Mouse (Mus musculus) frontal cortex, postnatal 14 days (tissue): ENCODE measurements around the gene Hist1h4j.
"Not testable (repeated sequence)": the region's sequence is repeated elsewhere in the genome, so short reads cannot be mapped to it uniquely, and the experiment has no call there.

Experiments used
- DNase-seq, 2 experiments: peaks; one replicate each; pipeline ENCODE4 v3.0.0; 2022; ENCODE audit warnings: low spot score in 2 of 2

Gene Hist1h4j

GRCm38 (mm10) chr13:21722993-21723836, 11.6 kb upstream of the Hist1h4j start:
- no peak for DNase-seq

DNA sequence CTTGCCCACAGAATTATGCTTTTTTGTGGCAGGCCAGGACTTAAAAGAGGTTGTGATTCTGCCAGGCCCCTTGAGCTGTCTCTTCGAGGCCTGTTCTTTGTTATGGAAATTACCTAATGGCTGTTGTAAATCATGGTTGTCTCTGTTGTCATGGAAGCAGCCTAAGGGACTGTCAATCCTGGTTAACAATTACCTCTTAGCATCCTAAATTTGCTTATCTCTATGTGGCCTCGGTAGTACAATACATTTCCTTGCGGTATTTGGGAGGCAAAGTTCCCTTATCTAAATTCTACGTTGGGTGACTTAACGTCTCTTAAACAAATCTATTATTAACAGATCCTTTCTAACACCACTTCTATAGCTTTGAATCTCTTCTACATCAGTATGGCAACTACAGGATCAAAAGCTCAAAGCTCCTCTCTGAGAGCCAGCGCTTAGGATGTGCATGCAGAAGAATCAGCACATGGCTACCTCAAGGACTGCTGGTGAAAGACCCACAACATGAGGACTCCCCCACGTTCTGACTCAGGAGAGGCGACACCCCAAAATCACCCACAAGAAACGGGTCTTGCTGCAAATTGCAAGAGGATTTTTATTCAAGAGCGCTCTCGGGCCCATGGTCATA, 6.8 kb upstream of the Hist1h4j start:
- DNase-seq: no peak

- no peak for DNase-seq
These were observed 5.3 kb upstream of the Hist1h4j start for GRCm38 (mm10) chr13:21729544-21729943.

DNA sequence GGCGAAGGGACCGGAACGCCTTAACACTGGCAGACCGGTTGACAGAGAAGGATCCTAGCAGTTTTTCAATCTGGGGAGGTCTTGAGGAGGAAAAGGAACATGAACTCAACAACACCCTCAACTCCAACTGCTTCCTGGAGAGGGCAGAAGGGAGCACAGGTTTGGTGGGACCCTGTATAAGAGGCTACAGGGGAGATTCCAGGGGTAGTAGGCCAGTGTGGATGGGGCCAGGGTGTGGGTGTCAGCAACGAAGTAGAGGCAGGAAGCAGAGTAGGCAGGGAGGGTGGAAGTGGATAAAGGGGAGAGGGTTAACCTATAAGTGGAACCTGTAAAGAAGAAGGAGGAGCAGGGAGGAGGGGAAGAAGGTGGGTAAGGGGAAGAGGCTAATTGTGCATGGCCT, 1.4 kb upstream of the Hist1h4j start:
- no peak for DNase-seq

GRCm38 (mm10) chr13:21734010-21734905, 606 bp upstream of the Hist1h4j start:
- DNase-seq: peak in 1 of 2 experiments; percentile 55

- no peak for DNase-seq
These were observed 10.1 kb downstream of the Hist1h4j start for GRCm38 (mm10) chr13:21745006-21745405.

GRCm38 (mm10) chr13:21749387-21750158, 14.7 kb downstream of the Hist1h4j start:
- DNase-seq: no peak

- DNase-seq: peak; percentile 87 to 88
These were observed 15.5 kb downstream of the Hist1h4j start, which contains the start of gene Hist1h4k for GRCm38 (mm10) chr13:21750159-21751017. Gene Hist1h4k (minus strand): TSS chr13:21750505.

DNA sequence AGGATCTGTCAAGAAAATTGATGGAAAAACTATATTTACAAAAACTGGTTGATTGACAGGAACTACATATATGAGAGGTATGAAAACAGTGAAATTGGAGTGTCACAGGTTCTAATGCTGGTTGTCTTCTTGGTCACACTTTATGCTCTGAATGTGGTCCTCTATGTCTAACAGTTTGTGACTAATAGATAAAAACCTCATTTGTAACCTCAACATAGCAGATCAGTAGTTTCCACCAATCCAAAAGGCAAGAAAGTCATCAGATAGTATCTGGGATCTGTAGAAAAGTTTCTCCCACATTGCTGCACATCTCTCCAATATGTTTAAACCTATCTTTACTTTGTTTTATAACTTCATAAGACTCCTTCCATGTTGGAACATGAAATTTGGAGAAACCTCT, 16.6 kb downstream of the Hist1h4j start:
- no peak for DNase-seq

DNA sequence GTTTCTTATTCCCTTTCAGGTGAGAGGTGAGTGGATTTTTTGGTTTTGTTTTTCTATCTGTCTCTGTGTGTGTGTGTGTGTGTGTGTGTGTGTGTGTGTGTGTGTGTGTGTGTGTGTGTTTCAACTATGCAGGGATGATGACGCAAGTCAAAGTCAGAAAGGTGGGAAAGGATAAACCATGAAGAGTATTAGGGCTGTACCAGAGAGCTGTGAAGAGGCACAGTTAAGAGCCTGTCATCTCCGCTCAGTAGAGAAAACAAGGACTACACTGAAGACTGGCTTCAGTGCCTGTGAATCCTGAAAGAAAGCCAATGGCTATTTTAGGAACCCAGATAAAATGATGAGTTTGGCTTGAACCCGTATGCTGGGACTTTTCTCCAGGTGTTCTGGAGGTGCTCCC, 17.0 kb downstream of the Hist1h4j start:
- DNase-seq: no peak

GRCm38 (mm10) chr13:21752356-21752755, 17.5 kb downstream of the Hist1h4j start:
- no peak for DNase-seq

DNA sequence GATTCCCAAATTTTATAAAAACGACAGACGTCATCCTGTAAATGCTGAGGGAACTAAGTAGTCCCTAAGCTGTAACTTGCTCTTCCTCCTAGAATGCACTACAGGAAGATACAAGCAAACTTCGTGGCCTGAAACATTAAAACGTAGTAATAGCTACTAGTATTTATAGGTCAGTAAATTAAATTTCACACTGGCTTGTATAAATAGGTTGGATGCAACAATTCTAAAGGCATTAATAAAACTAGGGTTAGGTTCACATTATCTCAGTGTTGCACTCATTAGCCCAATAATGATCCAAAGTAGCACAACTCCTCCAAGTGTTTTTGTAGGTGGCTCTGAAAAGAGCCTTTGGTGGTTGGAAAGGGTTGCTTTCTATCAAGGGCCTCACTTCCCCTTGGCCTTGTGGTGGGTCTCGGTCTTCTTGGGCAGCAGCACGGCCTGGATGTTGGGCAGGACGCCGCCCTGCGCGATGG, 18.2 kb downstream of the Hist1h4j start:
- no peak for DNase-seq

DNA sequence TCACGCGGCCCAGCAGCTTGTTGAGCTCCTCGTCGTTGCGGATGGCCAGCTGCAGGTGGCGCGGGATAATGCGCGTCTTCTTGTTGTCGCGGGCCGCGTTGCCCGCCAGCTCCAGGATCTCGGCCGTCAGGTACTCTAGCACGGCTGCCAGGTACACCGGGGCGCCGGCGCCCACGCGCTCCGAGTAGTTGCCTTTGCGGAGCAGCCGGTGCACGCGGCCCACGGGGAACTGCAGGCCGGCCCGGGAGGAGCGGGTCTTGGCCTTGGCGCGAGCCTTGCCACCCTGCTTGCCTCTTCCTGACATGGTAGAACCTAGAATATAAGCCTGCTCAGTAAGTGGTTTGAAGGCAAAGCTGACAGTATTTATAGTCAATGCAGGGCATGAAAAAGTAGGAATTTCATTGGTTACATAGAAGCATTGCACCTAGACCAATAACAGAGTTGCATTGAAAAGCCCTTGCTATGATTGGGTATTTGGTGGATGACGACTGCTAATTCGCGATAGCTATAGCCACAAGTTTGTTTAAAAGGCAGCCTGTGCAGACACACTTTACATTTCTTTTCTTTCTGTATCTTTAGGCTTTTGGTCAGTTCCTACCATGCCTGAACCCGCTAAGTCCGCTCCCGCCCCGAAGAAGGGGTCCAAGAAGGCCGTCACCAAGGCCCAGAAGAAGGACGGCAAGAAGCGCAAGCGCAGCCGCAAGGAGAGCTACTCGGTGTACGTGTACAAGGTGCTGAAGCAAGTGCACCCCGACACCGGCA, 18.8 kb downstream of the Hist1h4j start, which contains the start of the genes Hist1h2ak and Hist1h2bn:
Hist1h2ak (minus strand) TSS at position 304 of the 762 bp plus-strand sequence.
Hist1h2bn (plus strand) TSS at position 600 of the 762 bp plus-strand sequence.
- DNase-seq: peak; percentile 37 to 53

DNA sequence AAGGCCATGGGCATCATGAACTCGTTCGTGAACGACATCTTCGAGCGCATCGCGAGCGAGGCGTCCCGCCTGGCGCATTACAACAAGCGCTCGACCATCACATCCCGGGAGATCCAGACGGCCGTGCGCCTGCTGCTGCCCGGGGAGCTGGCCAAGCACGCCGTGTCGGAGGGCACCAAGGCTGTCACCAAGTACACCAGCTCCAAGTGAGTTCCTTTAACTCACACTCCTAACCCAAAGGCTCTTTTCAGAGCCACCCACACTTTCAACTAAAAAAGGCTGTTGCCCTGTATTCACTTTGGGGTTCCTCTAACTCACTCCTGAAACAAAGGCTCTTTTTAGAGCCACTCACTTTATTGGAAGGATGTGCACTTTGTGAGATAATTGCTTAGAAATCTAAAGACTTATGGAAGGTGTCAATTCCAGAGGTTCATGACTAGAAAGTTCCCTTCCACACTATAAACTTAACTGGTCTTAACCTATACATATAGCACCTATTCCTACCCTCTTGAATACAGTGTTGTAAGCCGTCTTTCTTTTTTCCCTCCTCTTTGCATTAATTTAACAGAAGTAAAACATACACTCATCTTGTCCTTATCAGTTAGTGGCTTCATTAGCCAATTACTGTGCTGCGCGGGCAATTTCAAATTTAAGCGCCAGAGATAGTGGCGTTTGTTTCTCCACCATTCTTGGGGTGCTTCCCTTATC, 19.6 kb downstream of the Hist1h4j start:
- not testable (repeated sequence) for DNase-seq

DNA sequence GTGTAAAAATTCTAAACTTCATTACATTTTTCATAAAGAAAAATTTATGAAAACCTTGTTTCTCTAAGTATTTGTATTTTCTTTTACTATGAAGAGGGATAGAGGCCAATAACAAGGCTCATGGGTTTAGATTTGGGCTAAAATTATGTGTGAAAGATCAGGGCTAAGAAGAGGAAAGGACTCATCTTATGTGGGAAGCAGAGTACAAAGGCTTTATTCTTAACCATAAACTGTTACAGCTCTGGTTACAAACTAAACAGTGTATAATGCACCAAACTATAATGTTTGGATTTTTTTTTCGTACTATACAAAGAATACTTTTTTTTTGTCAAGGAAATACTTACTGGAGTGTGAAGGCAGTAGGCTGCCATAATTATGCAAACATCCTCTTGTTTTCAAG, 20.8 kb downstream of the Hist1h4j start:
- no peak for DNase-seq

GRCm38 (mm10) chr13:21778814-21779766, 44.2 kb downstream of the Hist1h4j start:
- DNase-seq: peak; percentile 51 to 59
